Mouse (Mus musculus) neural tube, embryonic 14.5 days (tissue): ENCODE data around the gene Stk11ip. TPM values are rescaled to one million over a fixed set of nuclear protein-coding genes. Genes with fewer than 3 reads are reported as not detected.

Experiments
- ATAC-seq: fragments of 200-750 bp; cut with Nextera tagmentation; 2 replicates; pipeline ENCODE4 v1.8.0; 2017; ENCODE audit warnings: low read depth, mild to moderate bottlenecking, moderate TSS enrichment, moderate library complexity
- H3K27ac ChIP-seq: fragments of 300-500 bp; sonication (generic); 2 replicates; pipeline ENCODE4 v1.5.1; 2014; ENCODE audit warnings: low read depth, mild to moderate bottlenecking, control low read depth, low read length, moderate library complexity, mixed read lengths
- H3K27me3 ChIP-seq: fragments of 300-500 bp; sonication (generic); 2 replicates; pipeline ENCODE4 v1.6.1; 2014; ENCODE audit warnings: low read length; ENCODE audit not compliant: control insufficient read depth, insufficient read depth
- H3K36me3 ChIP-seq: fragments of 300-500 bp; sonication (generic); 2 replicates; pipeline ENCODE4 v1.6.1; 2014; ENCODE audit warnings: low read length, mixed read lengths; ENCODE audit not compliant: control insufficient read depth, insufficient read depth
- H3K4me1 ChIP-seq: fragments of 300-500 bp; sonication (generic); 2 replicates; pipeline ENCODE4 v1.6.1; 2014; ENCODE audit warnings: low read length; ENCODE audit not compliant: control insufficient read depth, insufficient read depth
- H3K4me2 ChIP-seq: fragments of 300-500 bp; sonication (generic); 2 replicates; pipeline ENCODE4 v1.6.1; 2014; ENCODE audit warnings: mild to moderate bottlenecking, low read depth, low read length, control low read depth
- H3K4me3 ChIP-seq: fragments of 300-500 bp; sonication (generic); 2 replicates; pipeline ENCODE4 v1.5.1; 2014; ENCODE audit warnings: low read depth, low read length, control low read depth, mixed read lengths
- H3K9ac ChIP-seq: fragments of 300-500 bp; sonication (generic); replicated peaks from 2 replicates; pipeline ENCODE4 v1.6.1; 2014; ENCODE audit warnings: low read depth, mild to moderate bottlenecking, control low read depth, low read length, mixed read lengths
- H3K9me3 ChIP-seq: fragments of 300-500 bp; sonication (generic); 2 replicates; pipeline ENCODE4 v1.6.1; 2016; ENCODE audit warnings: low read length; ENCODE audit not compliant: control insufficient read depth
- WGBS: fragments of 180-500 bp; shearing (Covaris S2); extraction: QIAGEN DNeasy Blood & Tissue Kit; methylation state at CpG from one replicate; pipeline ENCODE4 v1.1.7; 2014; 5-methylcytosine and 5-hydroxymethylcytosine counted together
- polyA plus RNA-seq: library from polyadenylated mRNA; unstranded; fragments of >200 nt; fragmentation: Nextera tagmentation; extraction: Ambion mirVana; gene quantifications from 2 replicates; pipeline ENCODE4 v1.2.1, GENCODE M21; 2014

Gene Stk11ip
- polyA plus RNA-seq, 1 experiment from 2014 or later, result 16.1 TPM

DNA sequence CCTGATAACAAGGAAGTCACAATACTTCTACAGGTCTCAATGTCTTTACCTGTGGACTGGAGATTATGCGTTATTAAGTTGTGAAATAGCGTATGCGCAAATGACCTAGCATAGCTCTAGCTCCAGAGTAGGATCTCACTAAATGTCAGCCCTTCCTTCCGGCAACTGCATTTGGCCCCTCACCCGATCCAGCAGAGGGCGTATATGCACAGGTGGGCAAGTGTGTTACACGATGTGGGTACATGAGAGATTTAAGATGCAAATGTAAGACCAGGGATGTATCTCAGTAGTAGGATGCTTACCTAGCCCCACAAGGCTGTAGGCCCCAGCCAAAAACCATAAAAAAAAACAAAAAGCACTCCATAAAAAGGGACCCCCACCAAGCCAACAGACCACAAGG is 21.9 kb upstream of the Stk11ip start:
- H3K4me2 ChIP-seq, result no peak overlapping the region
- H3K4me1 ChIP-seq, result no peaks in the 10 kb centered on the region
- no peaks in the 10 kb centered on the region for H3K27me3 ChIP-seq
- ATAC-seq, result no peak
- H3K4me3 ChIP-seq, result no peak overlapping the region
- no peak overlapping the region for H3K9ac ChIP-seq
- WGBS, result 88% methylated on average over 7 of the region's 7 CpGs
- H3K9me3 ChIP-seq, result no peaks in the 10 kb centered on the region
- H3K36me3 ChIP-seq, result peaks cover 24% of the 10 kb centered on the region; the same call in 1 of the 2 replicates
- H3K27ac ChIP-seq, result no peak overlapping the region

GRCm38 (mm10) chr1:75501905-75502304 is 19.4 kb upstream of the Stk11ip start:
- no peak for ATAC-seq
- Histone ChIP-seq H3K9ac (no peak overlapping the region), H3K4me1 (peaks cover 3% of the 10 kb centered on the region; the same call in 1 of the 2 replicates), H3K4me2 (no peak overlapping the region), H3K4me3 (no peak overlapping the region), H3K27ac (no peak overlapping the region), H3K36me3 (peaks cover 23% of the 10 kb centered on the region; the same call in 1 of the 2 replicates), H3K27me3 (no peaks in the 10 kb centered on the region), H3K9me3 (no peaks in the 10 kb centered on the region)
- 98% methylated on average over 9 of the region's 9 CpGs for WGBS

DNA sequence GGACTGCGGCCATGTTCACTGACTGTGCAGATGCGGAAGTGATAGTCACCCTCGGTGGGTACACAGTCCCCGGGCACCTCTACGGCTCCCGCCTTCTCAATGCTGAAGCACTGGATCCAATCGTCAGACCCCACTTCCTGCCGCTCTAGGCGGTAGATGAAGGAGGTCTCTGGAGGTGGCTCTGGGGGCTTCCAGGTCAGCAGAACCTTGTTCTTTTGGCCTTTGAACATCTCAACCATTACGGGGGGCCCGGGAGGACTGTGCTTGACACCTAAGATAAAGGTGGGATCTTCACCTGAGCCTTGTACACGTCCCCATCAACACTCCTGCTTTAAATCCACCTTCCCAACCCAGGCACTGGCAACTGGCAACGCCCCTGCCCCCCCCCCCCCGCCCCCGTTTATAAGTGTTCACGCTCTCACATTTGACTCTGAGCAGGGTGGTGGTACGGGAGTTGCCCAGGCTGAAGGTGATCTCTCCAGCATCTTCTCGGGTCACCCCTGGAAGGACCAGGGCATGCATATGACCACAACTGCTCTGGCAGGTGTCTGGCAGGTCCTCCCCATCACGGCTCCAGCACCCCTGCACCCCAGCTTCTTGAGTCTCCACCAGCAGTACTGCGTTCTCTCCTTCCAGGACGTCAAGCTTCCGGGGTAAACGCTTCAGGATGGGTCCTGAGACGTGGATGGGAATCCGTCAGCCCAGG is 18.2 kb upstream of the Stk11ip start:
- Histone ChIP-seq H3K27me3 (no peaks in the 10 kb centered on the region), H3K27ac (no peak overlapping the region), H3K36me3 (peaks cover 19% of the 10 kb centered on the region; the same call in 1 of the 2 replicates), H3K9me3 (no peaks in the 10 kb centered on the region), H3K4me1 (peaks cover 3% of the 10 kb centered on the region; the same call in 1 of the 2 replicates), H3K4me3 (no peak overlapping the region), H3K9ac (no peak overlapping the region), H3K4me2 (no peak overlapping the region)
- no peak for ATAC-seq
- WGBS, result 87% methylated on average over 24 of the region's 25 CpGs

DNA sequence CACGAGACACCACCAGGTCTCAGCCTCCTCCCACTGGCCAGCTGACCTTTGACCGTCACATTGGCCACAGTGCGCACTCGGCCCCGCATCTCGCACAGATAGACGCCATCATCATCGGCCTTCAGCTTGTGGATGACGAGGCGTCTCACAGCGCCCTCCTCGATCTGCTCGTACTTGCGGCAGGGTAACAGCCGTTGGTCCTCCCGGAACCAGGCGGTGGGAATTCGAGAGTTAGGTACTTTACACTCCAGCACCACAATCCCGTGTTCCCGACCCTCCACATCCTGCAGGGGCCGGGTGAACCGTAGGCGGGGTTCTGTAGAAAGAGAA is 17.7 kb upstream of the Stk11ip start:
- Histone ChIP-seq H3K27ac (no peak overlapping the region), H3K9ac (no peak overlapping the region), H3K4me1 (peaks cover 3% of the 10 kb centered on the region; the same call in 1 of the 2 replicates), H3K4me2 (no peak overlapping the region), H3K36me3 (peaks cover 19% of the 10 kb centered on the region; the same call in 1 of the 2 replicates), H3K4me3 (no peak overlapping the region), H3K27me3 (no peaks in the 10 kb centered on the region), H3K9me3 (no peaks in the 10 kb centered on the region)
- no peak for ATAC-seq
- WGBS, result 76% methylated on average over 23 of the region's 23 CpGs

- no peak for ATAC-seq
- Histone ChIP-seq H3K4me1 (peaks cover 3% of the 10 kb centered on the region; the same call in 1 of the 2 replicates), H3K27me3 (no peaks in the 10 kb centered on the region), H3K4me3 (peak overlapping the region; percentile 83), H3K9me3 (no peaks in the 10 kb centered on the region), H3K27ac (no peak overlapping the region), H3K4me2 (peak overlapping the region; percentile 89), H3K9ac (no peak overlapping the region; the same call in 1 of the 2 replicates), H3K36me3 (peaks cover 19% of the 10 kb centered on the region; the same call in 1 of the 2 replicates)
- 66% methylated on average over 9 of the region's 9 CpGs for WGBS
Measured at GRCm38 (mm10) chr1:75504256-75505045, 16.9 kb upstream of the Stk11ip start.

- Histone ChIP-seq H3K9ac (peak overlapping the region; percentile 97), H3K4me2 (peak overlapping the region; percentile 89), H3K27ac (peak overlapping the region; percentile 90), H3K4me3 (peak overlapping the region; percentile 83), H3K9me3 (no peaks in the 10 kb centered on the region), H3K27me3 (no peaks in the 10 kb centered on the region), H3K4me1 (peaks cover 3% of the 10 kb centered on the region; the same call in 1 of the 2 replicates), H3K36me3 (peaks cover 13% of the 10 kb centered on the region; the same call in 1 of the 2 replicates)
- under 1% methylated on average over 73 of the region's 84 CpGs for WGBS
- peak; percentile 87 for ATAC-seq
Measured at GRCm38 (mm10) chr1:75505159-75505955, 16.0 kb upstream of the Stk11ip start.

GRCm38 (mm10) chr1:75505956-75506831 is 15.1 kb upstream of the Stk11ip start, which contains the start of gene Obsl1:
TSS of gene Obsl1 (minus strand) at chr1:75506452.
- peak within 1 kb of the TSS; percentile 83 for H3K4me3 ChIP-seq
- H3K9me3 ChIP-seq, result no peaks in the 10 kb centered on the region
- H3K27me3 ChIP-seq, result no peaks in the 10 kb centered on the region
- peaks cover 8% of the 10 kb centered on the region; the same call in 1 of the 2 replicates for H3K36me3 ChIP-seq
- H3K27ac ChIP-seq, result peak within 1 kb of the TSS; percentile 90
- H3K4me2 ChIP-seq, result peak within 1 kb of the TSS; percentile 89
- peak within 1 kb of the TSS; percentile 97 for H3K9ac ChIP-seq
- peaks cover 3% of the 10 kb centered on the region; the same call in 1 of the 2 replicates for H3K4me1 ChIP-seq
- WGBS, result under 1% methylated on average over 55 of the region's 65 CpGs
- peak; percentile 67 for ATAC-seq

- Histone ChIP-seq H3K9me3 (no peaks in the 10 kb centered on the region), H3K4me1 (peaks cover 3% of the 10 kb centered on the region; the same call in 1 of the 2 replicates), H3K4me3 (peak within 1 kb of the TSS; percentile 83), H3K36me3 (no peaks in the 10 kb centered on the region), H3K9ac (peak within 1 kb of the TSS; percentile 97), H3K4me2 (peak within 1 kb of the TSS; percentile 89), H3K27me3 (no peaks in the 10 kb centered on the region), H3K27ac (peak within 1 kb of the TSS; percentile 90)
- 79% methylated on average over 10 of the region's 10 CpGs for WGBS
- no peak for ATAC-seq
Measured at GRCm38 (mm10) chr1:75507006-75507405, 14.3 kb upstream of the Stk11ip start, which contains the start of gene Inha. TSS of gene Inha (plus strand) at chr1:75507077.
